Mouse (Mus musculus): ENCODE results near the gene Zfp619.
"Not testable (repeated sequence)": the region's sequence is repeated elsewhere in the genome, so short reads cannot be mapped to it uniquely, and the experiment has no call there.

Gene Zfp619

DNA sequence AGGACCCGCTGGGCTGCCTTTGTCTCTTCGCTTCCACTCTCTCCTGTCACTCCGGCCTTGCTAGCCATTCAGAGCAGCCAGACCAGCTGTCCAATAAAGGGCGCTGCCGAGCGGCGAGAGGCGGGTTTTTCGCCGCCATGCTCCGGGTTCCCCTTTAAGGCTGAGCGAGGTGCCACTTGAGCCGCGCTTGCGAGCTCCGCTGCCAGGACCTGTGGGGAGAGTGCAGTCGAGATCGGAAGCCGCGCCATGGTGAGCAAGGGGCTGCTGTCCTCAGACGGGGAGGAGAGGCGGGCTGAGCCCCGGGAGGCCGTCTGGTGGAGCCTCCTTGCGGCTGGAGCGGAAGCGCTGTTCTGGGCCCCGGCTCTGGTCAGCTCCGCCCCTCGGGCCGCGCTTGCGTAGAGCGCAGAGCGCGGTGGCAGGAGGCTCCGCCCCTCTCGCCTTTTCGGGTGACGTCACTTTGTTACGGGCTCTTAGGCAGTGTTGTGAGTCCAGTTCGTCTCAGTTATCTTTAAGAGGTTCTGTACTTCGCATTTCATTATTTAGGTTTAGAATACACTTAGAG lies at the start of gene Zfp619:
Gene Zfp619 (plus strand): TSS at position 151 of the 562 bp plus-strand sequence.
- peak; percentile 91 to 92 for DNase-seq

DNA sequence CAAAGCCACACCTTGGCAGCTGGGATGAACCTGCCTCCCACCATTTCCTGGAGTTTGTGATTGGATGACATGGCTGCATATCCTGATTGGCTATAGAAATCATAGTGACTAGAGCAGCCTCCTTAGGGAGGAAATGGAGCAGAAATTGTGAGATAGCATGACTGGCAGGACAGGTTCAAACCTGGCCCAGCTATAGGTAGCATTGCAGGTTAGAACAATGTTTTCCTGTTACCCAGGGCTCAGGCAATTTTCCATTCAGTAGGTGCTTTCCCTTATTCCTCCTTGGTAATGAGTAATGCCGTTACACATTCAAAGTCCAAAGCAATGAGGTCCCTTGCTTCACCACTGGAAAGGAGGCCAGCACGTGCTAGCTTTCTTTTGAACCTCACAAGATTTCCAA lies 38.6 kb upstream of the Zfp619 start:
- DNase-seq: no peak

DNA sequence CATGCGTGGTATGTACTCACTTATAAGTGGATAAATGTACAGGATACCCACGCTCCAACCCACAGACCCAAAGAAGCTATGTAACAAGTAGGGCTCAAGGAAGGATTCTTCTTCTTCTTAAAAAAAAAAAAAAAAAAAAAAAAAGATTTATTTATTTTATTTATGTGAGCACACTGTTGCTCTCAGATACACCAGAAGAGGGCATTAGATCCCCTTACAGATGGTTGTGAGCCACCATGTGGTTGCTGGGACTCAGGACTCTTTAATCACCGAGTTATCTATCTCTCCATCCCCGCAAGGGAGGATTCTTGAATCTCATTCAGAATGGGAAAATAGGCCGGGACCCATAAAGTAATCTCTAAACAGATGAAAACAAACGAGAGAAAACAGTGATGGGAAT lies 33.2 kb upstream of the Zfp619 start:
- DNase-seq: no peak

DNA sequence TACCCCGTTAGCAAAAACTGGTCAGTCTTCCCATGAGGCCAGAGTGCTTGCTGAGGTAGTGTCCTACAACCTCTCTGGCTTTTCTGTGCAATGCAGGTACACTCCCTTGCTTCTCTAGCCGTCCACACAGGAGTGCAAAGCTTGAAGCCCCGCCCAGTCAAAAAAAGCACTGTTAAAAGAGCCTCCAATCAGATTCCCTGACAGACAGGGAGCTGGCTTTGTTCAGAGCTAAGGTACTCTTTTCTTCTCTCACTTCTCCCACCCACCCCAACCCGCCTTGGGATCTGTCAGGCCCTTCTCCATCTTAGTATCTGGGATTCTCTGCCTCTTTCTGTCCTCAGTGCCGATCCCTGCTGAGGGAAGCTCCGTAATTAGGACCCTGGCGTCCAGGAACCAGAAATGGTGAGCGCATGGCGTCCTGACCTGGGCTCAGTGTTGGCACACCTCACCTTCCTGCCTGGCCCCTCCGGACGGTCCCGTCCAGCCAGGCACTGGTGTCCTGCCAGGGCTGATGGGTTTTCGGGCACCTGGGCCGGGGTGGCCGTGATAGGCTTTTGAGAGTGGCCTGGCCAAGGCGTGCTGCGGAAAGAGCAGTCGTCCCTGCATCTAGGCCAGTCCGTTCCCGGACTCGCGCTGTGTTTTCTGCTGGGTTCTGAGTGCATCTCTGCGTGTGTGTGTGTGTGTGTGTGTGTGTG lies 30.3 kb upstream of the Zfp619 start:
- DNase-seq: no peak

DNA sequence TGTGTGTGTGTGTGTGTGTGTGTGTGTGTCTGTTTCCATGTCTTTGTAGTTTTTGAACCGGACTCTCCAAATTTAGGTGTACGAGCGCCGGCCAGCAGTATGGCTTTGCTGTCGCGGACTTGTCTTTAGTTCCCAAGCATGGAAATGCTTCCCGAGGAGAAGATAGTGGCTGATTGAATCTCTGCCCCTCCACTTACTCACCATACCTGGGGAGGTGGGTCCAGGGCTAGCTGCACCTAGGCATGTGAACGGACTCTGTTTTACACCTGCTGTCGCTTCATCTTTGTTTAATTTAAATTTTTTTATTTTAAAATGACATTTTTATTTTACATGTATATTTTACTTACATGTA lies 29.7 kb upstream of the Zfp619 start:
- DNase-seq: no peak

DNA sequence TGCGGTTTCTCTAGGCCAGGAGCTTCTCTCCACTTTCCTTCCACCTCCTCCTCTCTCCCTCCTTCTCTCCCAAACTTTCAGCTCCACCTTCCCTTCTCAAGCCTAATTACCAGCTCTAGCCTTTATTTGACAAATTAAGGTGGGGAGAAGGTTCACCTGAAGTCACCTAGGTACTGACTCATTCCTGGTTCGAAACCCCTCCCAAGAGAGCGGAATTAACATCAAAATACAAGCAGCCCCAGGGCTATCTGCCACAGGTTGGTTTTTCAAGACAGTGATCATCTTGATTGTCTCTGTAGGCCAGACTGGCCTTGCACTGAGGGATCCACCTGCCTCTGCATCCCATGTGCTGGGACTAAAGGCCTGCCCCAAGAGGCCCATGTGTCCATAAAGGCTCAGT lies 22.9 kb upstream of the Zfp619 start:
- no peak for DNase-seq

DNA sequence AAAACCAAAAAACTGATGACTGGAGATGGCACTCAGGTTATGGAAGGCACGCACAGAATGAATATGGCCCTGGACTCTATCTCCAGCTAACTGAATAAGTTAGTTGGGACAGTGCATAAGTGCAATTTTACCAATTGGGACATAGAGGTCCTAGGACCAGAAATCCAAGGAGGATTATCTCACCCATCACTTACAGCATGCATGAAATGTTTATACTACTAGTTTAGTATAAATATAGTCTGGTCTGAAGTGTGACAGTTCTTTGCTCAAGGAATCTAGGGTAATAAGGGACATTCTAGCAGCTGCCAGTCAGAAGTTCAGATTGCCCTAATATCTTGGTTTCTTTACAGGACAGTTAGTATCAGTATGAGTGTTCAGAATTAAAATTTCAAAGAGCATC lies 13.5 kb upstream of the Zfp619 start:
- no peak for DNase-seq

DNA sequence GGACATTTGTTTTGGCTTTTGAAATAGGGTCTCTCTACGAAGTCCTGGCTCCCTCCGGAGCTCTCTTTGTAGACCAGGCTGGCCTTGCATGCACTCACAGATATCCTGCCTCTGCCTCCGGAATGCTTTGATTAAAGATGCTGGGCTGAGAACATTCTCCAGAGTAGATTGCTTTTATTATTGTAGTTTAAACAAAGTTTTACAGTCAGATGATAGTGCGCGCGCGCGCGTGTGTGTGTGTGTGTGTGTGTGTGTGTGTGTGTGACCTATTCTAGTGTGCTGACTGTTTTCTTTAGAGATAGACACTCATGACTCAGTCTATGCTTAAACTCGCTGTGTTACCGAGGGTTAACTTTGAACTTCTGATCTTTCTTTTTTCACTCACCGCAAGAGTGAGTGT lies 796 bp downstream of the Zfp619 start:
- DNase-seq: peak in 1 of 2 experiments; percentile 15

DNA sequence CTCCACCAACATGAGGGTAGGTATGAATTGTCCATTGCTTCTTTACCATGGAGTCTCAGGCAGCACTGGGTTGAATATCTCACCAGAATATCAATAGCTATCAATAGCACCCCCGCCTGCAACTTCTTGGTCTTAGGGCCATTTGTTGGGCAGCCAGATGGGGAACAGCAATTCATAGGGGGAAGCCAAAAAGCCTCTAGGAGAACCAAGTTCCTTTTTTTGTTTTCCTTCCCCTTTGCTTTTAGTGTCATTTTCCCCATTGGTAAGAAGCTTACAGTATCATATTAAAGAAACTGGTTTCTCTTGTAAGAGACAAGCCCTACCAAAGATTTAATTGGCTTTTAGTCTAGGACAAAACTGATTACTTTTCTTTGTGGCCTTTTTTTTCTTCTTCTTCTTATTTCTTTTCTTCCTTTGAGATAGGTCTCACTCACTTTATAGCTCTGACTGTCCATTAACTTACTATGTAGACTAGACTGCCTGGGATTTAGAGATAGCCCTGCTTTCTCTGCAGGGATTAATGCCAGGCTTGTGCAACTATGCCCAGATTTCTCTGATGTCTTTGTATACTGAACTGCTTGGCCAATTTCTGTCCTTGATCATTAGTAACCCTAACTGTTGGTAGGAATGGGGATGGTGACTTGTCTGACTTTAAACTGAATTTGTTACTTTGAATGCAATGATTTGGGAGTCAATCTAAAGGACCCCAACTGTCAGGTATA lies 6.3 kb downstream of the Zfp619 start:
- no peak for DNase-seq

DNA sequence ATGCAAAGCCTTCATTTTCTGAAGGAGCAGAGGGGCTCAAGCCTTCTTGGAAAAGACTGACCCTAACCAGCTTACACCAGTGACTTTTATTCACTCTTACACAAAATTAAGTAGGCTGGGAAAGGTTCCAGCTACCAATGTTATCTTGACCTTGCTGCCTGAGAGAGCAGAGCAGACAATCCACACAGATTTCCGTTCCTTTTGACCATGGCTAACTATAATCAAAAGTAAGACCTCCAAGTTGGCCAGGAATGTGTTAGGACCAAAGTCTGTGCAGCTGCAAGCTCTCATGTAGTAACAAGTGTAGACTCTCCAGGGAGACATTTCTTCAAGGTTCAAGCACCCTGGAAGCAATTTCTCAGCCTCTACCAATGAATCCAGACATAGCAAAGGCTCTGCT lies 25.6 kb downstream of the Zfp619 start:
- no peak for DNase-seq

DNA sequence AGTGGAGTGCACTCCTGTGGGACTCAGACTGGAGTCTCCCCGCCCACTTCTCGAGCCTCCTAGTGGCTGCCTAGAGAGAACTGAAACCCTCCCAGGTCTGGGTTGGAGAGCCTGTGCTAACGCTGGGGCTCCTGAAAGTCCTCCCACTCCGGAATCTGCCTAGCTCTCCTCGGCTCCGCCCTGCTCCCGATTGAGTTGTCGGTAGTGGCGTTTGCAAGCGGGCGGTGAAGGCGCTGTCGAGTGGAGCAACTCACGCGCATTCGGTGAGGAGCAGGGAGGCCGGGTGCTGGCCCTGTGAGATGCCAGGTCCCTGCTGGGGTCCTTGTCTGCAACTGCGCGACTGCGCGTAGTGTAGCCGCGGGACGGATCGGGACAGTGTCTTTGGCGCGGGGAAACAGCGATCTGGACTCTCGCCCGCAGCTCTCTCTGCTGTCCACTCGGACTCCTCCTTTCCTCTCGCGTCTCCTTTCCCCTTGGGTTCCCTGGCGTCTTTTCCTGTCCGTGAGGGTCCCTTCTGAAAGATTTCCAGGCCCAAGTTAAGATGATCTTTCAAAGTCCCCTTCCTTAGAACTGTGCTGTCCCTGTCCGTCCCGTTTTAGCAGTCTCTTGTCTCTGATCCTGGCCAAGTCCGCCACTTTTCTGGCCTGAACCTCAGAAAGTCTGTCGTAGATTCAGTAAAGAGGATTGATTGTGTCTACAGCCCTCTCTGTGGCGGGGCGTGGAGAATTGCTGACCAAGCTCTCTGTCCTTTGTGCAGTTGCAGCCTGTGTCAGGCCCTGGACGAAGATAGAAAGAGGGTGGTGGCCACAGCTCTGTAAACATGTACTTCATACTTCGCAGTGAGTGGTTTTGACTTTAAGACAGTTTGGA lies 26.9 kb downstream of the Zfp619 start:
- DNase-seq: peak; percentile 61 to 68

DNA sequence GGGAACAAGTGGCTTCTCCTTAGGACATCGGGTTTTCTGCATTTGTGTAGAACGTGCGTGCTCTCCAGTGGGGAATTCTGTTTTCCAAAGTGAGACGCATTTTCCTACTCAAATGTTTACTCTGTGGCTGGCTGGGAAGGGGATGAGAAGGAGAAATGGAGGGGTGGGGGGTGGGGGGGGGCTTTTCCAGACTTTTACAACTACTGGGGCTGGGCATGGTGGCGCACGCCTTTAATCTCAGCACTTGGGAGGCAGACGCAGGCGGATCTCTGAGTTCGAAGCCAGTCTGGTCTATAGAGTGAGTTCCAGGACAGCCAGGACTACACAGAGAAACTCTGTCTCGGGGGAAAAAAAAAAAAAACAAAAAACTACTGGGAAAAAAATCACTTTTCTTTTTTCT lies 27.6 kb downstream of the Zfp619 start:
- no peak for DNase-seq

DNA sequence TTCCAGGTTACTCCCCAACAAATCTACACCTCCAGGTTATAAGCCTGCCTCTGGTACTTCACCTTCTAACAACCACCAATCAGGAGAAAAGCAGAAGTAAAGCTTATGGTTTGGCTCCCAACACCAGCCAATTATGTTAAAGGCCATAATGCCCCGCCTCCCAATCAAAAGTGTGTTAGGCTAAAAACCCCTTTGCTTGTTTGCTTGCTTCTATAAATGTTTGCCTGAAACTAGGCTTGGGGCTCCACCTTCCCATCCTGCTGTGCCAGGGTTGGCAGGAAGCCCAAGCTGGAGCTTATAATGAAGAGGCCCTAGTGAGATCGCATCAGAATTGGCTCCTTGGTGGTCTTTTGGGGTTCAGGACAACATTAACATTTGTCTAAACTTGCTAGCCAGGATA lies 31.8 kb downstream of the Zfp619 start:
- no peak for DNase-seq

DNA sequence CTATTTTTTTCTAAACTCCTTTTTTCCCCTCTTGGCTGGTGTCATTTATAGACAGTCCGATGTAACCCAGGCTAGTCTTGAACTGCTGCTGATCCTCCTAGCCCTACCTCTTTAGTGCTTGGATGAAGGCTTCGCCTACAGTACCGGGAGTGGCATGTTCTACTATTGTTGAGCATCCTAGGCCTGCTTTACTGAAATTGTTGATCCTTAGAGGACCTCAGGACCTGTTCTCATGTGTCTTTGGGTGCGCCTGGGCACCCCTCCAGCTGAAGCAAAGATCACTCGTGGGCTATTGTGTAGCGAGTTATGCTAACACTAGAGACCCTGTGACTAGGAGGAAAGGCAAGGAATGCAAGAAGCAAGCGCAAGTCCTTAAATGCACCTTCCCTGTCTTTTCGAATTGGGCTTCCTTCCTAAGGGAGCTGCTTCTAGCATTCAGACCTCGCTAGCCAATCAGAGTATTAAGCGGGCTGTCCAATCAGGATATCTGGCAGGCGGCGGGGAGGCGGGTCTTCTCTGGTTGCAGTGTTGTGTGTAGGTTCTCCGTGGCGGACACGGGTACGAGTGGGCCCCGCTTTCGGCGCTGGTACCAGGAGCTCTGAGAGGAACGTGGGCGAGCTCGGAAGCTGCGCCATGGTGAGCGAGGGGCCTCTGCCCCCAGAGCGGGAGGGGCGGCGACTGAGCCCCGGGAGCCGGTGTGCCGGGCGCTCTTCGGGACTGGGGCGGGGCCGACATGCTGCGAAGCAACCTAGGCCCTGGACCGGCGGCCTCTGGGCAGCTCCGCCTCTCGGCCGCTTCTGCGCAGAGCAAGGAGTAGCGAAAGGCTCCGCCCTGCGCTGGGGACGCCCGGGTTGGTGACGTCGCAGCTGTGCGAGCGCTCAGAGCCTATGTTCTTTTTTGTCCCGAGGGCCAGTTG lies 34.7 kb downstream of the Zfp619 start:
- peak; percentile 94 to 96 for DNase-seq

DNA sequence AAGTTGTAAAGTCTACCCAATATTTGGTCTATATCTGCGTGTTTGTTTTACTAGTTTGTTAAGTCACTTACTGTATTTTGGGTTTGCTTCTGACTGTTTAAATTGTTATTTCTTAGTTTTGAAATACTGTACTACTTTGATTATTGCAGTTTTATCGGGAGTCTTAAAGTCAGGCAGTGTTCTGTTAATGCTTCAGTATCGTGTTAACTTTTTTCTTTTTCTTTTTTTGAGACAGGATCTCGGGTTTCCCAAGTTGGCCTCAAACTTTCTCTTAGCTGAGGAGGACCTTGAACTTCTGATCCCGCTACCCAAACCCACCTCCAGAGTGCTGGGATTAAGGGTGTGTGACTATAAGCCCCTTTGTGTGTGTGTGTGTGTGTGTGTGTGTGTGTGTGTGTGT lies 35.4 kb downstream of the Zfp619 start:
- DNase-seq: no peak

DNA sequence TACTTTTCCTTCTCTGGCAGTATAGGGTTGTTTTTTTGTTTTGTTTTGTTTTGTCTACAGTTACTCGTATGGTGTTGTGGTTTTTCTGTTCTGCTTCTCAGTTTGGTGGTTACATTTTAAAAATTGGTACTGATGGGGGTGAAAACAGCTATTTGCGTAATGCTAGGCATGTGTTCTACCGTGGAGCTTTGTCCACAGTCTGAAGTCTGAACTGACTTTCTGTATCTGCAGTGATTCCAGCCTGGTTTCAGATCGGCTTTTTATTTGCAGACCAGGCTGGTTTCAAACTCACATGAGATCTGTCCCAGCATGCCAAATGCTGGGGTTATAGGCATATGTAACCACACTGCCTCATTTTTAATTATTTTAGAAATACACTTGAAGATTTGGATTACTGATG lies 36.3 kb downstream of the Zfp619 start:
- no peak for DNase-seq

DNA sequence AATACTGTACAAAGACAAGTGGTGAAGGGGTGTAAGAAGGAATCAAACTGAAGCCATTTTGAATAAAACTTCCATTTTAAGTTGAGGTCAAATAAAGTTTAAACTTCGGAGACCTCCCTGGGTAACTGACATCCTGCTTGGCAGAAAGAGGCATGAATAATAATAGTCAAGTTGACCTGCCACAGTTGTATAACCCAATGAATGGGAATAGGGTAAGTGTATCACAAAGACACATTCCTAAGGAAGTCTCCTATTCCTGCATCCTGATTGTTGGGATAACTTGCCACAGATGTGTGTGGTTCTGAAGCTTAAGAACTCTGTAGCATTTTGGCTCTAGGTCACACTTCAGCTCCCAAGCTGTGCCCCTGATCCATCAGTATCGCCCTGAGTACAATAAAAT lies 62.5 kb downstream of the Zfp619 start:
- no peak for DNase-seq

DNA sequence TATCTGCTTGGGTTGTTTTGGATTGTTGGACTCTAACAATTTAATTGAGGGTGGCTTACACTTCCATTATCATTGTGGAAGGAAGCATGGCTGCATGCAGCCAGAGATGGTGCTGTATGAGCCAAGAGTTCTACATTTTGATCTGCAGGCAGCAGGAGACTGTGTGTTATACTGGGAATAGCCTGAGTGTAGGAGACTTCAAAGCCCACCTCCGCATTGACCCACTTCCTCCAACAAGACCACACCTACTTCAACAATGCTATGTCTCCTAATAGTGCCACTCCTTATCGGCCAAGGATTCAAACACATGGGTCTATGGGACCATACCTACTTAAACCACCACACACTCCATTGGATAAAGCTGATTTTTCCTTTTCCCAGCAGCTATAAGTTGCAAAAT lies 63.0 kb downstream of the Zfp619 start:
- no peak for DNase-seq

DNA sequence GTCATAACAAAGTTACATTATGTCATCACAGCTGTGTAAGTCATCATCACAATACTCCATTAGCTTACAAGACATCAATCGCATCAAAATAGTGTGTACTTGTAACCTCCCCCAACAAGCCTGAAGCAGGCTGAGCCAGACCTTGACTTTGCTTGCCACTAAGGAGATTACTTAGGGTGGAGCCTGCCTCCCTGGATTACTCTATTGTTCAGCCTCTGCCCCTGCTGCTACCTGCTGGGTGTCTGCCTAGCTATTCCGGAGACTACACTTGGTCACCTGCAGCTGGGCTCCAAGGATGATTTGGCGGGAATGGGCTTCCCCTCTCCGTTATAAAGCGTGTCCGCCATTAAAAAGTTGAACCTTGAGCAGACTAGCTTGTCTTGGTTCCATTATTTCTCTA lies 69.3 kb downstream of the Zfp619 start:
- DNase-seq: not testable (repeated sequence)

DNA sequence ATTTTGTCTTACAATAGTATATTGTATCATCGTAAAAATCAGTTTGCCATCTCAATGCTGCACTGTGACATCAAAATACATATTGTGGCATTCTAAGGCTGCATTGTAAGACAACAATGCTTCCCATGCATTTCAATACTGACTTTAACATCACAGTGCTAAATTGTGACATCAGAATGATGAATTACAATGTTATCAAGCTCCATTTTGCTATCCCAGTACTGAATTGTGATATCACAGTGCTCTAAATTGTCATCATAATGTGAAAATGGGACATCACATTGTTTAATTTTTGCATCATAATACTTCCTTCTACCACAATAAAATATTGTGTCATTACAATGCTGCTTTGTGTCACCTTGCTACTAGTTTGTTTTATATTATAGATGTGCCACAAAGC lies 70.5 kb downstream of the Zfp619 start:
- DNase-seq: no peak

DNA sequence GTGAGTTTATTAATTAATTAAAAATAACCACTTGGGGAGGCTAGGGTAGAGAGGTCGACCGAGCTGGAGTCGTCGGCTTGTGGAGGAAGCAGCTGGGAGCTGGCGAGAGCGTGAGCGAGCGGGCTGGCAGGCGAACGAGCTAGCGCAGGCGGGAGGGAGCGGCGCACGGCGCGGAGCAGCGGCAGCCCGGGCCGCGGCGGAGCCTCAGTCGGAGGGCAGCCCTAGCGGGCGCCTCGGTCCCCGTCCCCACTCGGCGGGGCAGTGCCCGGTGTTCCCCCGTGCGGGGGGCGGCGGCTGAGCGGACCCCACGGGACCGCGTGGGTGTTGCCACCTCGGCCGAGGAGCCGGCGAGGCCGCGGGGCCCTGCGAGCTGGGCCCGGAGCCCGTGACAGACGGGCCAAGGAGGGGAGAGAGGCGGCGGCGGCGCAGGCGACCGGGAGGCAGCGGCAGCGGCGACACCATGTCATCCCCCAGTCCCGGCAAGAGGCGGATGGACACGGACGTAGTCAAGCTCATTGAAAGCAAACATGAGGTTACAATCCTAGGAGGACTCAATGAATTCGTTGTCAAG lies 71.0 kb downstream of the Zfp619 start:
- DNase-seq: peak in 1 of 2 experiments; percentile 4

DNA sequence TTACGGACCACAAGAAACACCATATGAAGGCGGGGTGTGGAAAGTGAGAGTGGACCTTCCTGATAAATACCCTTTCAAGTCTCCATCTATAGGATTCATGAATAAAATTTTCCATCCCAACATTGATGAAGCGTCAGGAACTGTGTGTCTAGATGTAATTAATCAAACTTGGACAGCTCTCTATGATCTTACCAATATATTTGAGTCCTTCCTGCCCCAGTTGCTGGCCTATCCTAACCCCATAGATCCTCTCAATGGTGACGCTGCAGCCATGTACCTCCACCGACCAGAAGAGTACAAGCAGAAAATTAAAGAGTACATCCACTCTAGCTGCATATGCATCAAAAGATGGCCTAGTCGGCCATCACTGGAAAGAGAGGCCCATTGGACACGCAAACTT lies 71.5 kb downstream of the Zfp619 start:
- not testable (repeated sequence) for DNase-seq
